Mouse (Mus musculus) adrenal gland, adult 18-20 months (tissue): ENCODE data around the gene 4930470P17Rik. TPM values are rescaled to one million over a fixed set of nuclear protein-coding genes. Genes with fewer than 3 reads are reported as not detected.

Experiments used
- DNase-seq, 2 experiments: peaks; one replicate each; pipeline ENCODE4 v3.0.0; 2021 to 2022; ENCODE audit warnings: low spot score in 2 of 2
- total RNA-seq, 2 experiments: library from RNA; stranded (reverse); gene quantifications; 1 replicate in 1 of 2; 2 replicates in 1 of 2; pipeline ENCODE4 v1.2.3; 2021

4930470P17Rik gene
- total RNA-seq, 2 experiments from 2014 or later = not detected

- no peak for DNase-seq
Measured at GRCm38 (mm10) chr2:170579551-170579950, 22.3 kb downstream of the 4930470P17Rik start.

GRCm38 (mm10) chr2:170578588-170578987, 23.2 kb downstream of the 4930470P17Rik start:
- DNase-seq = no peak

GRCm38 (mm10) chr2:170577502-170577901, 24.3 kb downstream of the 4930470P17Rik start:
- no peak for DNase-seq

DNA sequence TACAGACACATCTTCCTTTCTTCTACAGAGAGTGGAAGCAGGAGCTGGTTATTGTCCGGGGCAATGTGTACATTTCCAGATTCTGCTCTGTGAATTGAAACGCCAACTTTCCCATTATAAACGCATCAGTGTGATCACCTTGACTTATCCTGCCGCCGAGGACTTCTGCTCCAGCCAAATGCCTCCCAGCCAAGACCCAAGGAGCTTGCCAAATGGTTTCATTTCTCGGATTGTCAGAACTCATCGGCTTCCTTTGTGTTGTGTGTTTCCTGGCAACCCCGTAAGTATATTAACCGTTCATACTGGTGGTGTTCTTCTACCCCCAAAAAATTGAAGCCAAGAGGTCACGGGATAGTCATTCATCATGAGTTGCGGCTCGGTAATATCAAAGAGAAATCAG, 25.7 kb downstream of the 4930470P17Rik start:
- no peak for DNase-seq

GRCm38 (mm10) chr2:170564995-170565394, 36.8 kb downstream of the 4930470P17Rik start:
- no peak for DNase-seq

GRCm38 (mm10) chr2:170563956-170564855, 37.6 kb downstream of the 4930470P17Rik start:
- DNase-seq = no peak

DNA sequence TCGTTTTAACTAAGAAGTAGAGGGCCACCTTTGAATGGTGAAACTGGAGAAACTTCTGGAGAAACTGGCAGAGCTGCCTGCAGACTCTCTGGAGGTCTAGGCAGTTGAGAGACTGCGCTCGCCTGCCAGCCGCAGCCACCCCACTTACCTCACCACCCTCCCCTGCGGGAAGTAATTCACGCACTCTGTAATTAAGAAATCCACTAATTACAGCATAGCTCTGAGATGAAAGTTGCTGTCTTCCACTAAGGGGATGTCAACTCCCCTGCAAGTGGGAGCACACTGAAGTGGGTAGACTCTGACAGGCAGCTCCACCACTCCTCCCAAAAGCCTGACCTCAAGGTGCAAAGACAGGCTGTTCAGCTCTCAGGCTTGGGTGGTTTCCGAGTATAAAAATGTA, 49.7 kb downstream of the 4930470P17Rik start:
- DNase-seq = no peak

DNA sequence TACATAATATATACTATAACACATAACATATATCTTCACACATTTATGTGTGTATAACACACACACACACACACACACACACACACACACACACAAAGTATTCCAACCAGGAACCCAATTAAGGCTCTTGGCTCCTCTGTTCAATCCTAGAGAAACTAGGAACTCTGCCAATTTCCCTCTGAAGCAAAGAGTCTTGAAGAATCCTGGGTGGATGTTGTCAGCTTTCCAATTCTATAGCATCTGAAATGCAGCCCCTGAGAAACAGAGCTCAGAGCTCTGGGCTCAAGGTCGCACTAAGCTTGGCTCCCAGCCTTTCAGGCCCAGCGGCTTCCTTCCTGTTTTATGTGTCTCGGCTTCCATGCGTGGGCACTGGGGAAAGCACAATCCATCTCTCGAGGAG, 51.6 kb downstream of the 4930470P17Rik start:
- DNase-seq = no peak

- no peak for DNase-seq
Measured at GRCm38 (mm10) chr2:170549146-170549545, 52.7 kb downstream of the 4930470P17Rik start.

DNA sequence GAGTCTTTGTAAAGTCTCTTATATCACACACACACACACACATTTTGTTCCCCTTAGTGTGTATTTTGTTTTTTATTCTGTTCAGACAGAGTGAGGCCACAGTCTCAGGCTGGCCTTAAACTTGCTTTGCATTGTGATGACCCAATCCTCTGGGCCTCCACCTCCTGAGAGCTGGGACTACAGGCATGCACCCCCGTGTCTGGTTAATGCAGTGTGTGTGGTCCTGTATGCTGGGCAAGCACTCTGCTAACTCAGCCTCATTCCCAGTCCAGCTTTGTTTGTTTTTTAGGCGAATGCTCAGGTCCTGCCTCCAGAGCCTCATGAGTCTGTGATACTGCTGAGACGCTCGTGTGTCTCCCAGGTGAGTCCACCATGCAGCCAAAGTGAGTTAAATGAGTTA, 53.8 kb downstream of the 4930470P17Rik start:
- DNase-seq = no peak

GRCm38 (mm10) chr2:170547526-170547925, 54.3 kb downstream of the 4930470P17Rik start:
- DNase-seq = no peak

GRCm38 (mm10) chr2:170545745-170546144, 56.1 kb downstream of the 4930470P17Rik start:
- no peak for DNase-seq

DNA sequence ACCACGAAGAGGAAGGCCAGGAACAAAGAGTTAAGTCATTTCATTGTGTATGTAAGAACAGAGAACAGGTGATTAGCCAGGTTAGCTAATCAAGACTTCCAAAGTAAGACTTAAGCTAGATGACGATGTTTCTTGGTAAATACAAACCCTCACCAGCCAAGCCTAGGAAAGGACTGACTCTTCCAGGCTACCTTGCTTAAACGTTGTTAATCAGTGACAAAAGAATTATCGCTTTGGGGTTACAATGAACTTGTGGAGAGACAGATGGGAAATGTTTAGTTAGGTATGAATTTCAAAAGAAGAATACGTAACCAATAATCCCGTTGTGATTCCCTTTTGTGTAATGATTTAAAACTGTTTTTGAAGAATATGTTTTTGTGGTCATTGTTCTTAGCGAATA, 56.9 kb downstream of the 4930470P17Rik start:
- DNase-seq = no peak

- DNase-seq = no peak
Measured at GRCm38 (mm10) chr2:170544159-170544558, 57.7 kb downstream of the 4930470P17Rik start.

DNA sequence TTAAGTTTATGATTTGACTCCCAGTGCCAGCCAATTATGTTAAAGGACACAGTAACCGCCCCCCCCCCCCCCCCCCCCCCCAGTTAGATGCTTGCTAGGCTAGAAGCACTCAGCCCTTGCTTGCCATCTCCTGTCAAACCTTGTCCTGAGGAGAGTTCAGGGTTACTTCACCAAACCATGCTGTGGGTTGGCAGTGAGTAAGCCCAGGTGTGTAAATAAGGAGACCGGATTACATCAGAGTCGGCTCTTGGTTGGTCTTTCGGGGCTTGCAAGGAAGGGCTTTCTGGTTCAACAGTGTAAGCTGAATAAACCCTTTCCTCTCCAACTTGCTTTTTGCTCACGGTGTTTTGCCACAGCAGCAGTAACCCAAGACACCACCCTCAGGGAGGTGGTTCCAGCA, 58.2 kb downstream of the 4930470P17Rik start:
- no peak for DNase-seq

GRCm38 (mm10) chr2:170539211-170539610, 62.6 kb downstream of the 4930470P17Rik start:
- no peak for DNase-seq

GRCm38 (mm10) chr2:170535841-170536240, 66.0 kb downstream of the 4930470P17Rik start:
- no peak for DNase-seq

GRCm38 (mm10) chr2:170534803-170535174, 67.0 kb downstream of the 4930470P17Rik start:
- no peak for DNase-seq

DNA sequence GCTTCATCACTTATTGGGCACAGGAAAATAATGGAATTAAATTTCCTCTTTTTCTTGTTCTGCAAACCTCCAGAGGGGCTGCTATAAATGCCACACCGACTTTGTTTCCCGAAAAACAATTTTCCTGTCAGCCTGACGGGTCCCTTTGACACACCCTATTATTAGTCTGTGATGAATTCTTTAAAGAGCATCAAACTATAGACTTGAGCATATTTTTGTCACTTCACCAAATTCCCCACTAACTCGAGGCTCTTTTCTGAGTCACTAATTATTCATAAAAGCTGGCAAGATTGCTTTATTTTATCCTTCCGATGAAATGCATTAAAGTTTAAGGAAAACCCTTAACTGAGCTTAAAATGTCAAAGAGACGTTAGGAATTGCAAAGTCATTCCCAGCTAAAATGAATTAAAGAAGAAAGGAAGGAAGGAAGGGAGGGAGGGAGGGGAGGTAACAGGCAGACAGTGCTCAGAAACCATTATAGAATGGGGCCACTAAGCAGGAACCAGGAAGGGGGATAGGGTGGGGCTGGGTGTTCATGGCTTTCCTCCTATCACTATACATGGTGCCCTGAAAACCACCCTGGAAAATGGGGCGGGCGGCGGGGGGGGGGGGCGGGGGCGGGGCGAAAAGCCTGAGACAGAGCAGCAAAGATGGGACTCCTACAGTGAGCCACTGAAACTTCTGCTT, 67.6 kb downstream of the 4930470P17Rik start:
- no peak for DNase-seq

- no peak for DNase-seq
Measured at GRCm38 (mm10) chr2:170530256-170530655, 71.6 kb downstream of the 4930470P17Rik start.

DNA sequence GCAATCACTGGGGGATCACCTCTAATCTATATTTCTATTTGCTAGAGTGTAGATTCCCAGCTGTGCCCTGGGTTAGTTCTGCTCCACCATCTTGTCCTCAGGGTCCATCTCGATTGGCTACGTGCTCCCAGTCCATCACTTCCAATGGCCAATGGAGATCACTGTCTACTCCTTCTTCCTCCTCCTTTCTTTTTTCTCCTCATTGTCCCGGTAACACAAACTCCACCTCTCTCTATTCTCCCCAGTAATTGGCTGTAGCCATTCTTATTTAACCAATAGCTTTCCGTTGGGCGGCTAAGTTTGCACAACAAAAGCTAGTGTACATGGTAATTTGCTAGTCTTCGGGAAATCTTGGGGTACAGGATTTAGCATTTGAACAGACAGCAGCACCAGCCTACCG, 72.1 kb downstream of the 4930470P17Rik start:
- DNase-seq = no peak
